Mouse (Mus musculus): ENCODE measurements around the gene Plcb3. TPM values are rescaled to one million over a fixed set of nuclear protein-coding genes. Genes with fewer than 3 reads are reported as not detected.

Plcb3 gene
- 22.7 and 25.0 TPM in 2 replicates for polyA plus RNA-seq (2014; fragmentation: Nextera tagmentation; extraction: Ambion mirVana)

DNA sequence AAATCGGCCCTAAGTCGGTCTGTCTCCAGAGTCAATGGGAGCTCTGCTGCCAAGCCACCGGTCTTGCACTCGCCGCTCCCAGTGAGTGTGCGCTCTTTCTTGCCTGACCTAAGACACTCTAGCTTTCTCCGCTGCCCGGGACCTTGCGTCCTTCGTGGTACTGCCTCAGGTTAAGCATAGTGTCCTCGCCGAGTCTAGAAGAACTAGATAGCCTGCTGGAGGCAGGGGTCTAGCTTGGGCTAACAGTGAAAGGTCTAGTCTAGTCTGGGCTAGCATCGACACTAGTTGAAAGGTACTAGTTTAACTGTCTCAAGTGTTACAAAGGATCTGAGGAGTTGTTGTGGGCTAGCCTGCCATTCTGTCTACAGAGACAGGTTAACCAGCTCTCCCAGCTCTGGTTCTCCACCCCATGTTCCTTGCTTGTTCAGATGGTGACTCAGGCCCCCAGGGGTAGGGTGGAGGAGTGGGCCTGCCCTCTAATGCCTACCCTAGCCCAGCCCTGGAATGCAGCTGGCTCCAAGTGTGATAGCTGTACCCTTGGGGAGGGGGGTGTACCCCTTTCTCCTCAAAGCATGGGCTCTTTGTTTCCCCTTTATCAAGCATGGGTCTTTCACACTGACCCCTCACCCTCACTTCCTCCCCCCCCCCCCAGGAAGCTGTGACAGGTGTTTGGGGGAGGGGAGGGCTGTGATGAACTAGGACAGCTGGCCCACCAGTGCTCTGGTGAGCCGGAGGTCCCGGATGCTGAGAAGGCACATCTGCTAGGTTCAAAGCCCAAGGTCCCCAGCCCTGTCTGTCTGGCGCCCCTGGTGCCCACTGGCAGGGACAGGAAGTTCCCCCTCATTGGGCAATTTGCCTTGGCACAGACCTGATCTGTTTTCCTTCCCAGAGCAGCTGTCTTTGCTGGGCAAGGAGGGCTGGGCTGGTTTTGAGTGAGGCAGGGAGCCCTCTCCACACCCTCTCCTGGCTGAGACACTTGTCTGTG lies at the start of gene Plcb3:
Gene Plcb3, minus strand, starts transcription at position 934 of the 985 bp plus-strand sequence.
- ATAC-seq (ENCODE audit: insufficient read depth, low FRiP score, low TSS enrichment), result 0 out of 2 replicates have a peak, but pooled peaks have one; percentile 9
- H3K36me3 ChIP-seq (ENCODE audit: control insufficient read depth, insufficient read depth, low read length), result peaks cover 10% of the 10 kb centered on the region
- peak within 1 kb of the TSS; percentile 79 for H3K4me2 ChIP-seq (ENCODE audit: low read depth)
- H3K4me1 ChIP-seq (ENCODE audit: control insufficient read depth, insufficient read depth, low read length), result peaks cover 28% of the 10 kb centered on the region
- peak within 1 kb of the TSS; percentile 92 for H3K9ac ChIP-seq (ENCODE audit: low read length)
- under 1% methylated on average over 16 of the region's 16 CpGs for WGBS
- H3K27ac ChIP-seq (ENCODE audit: low read depth, low read length), result peak within 1 kb of the TSS; percentile 86
- peak; percentile 81 for DNase-seq (ENCODE audit: low spot score)
- H3K27me3 ChIP-seq (ENCODE audit: control insufficient read depth, insufficient read depth, low read length), result no peaks in the 10 kb centered on the region
- H3K4me3 ChIP-seq (ENCODE audit: low read depth, low read length), result peak within 1 kb of the TSS; percentile 70
- H3K9me3 ChIP-seq (ENCODE audit: control insufficient read depth, low read length), result no peaks in the 10 kb centered on the region

DNA sequence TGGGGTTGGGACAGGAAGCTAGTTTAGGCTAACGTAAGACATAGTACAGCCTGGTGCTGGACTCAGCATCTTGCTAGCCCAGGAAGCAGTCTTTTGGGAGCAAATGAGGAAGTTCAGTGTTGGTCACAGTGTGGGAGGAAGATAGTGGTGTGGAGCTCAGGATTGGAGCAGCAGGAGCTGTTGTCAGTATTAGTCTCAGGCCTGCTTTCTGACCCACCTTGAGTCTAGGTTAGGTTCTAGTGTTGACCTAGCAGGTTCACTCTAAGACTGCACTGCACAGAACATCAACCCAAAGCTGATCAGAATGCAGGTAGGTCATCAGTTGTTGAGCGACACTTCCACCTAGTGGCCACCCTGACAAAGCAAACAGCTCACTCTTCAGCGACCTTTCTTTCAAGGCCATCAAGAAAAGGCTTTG lies 44.0 kb upstream of the Plcb3 start:
- H3K27me3 ChIP-seq (ENCODE audit: control insufficient read depth, insufficient read depth, low read length), result no peaks in the 10 kb centered on the region
- no peak overlapping the region for H3K9ac ChIP-seq (ENCODE audit: low read length)
- no peak overlapping the region for H3K27ac ChIP-seq (ENCODE audit: low read depth, low read length)
- DNase-seq (ENCODE audit: low spot score) (peak; percentile 53), ATAC-seq (ENCODE audit: insufficient read depth, low FRiP score, low TSS enrichment) (no peak)
- no peaks in the 10 kb centered on the region for H3K4me1 ChIP-seq (ENCODE audit: control insufficient read depth, insufficient read depth, low read length)
- H3K4me3 ChIP-seq (ENCODE audit: low read depth, low read length), result no peak overlapping the region
- peaks cover 41% of the 10 kb centered on the region for H3K36me3 ChIP-seq (ENCODE audit: control insufficient read depth, insufficient read depth, low read length)
- H3K9me3 ChIP-seq (ENCODE audit: control insufficient read depth, low read length), result no peaks in the 10 kb centered on the region
- no peak overlapping the region for H3K4me2 ChIP-seq (ENCODE audit: low read depth)
- WGBS, result 51% methylated on average over 3 of the region's 3 CpGs

DNA sequence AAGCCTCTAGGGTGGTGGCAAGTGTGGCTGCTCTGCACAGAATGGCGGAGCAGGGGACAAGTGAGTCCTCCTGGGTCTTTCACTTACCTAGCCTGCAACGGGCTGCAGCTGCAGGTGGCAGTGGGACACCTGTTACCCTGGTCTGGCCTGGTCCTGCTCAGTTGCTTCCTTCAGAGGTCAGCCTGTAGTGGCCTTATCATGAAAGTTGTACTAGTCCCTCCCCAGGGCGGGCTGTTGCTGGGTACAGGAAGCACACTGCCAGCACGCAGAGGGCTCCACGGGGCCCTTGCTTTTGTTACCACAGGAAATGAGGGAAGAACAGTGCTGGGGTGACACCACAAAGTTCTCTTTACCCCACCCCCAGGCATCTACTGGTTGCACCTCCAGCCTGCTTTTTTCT lies 42.9 kb upstream of the Plcb3 start, which contains the start of gene Fermt3:
Gene Fermt3, minus strand, starts transcription at position 279 of the 400 bp plus-strand sequence.
- H3K4me2 ChIP-seq (ENCODE audit: low read depth), result 0 out of 2 replicates have a peak within 1 kb of the TSS, but pooled peaks have one; percentile 2
- ATAC-seq (ENCODE audit: insufficient read depth, low FRiP score, low TSS enrichment) (no peak), DNase-seq (ENCODE audit: low spot score) (no peak)
- H3K36me3 ChIP-seq (ENCODE audit: control insufficient read depth, insufficient read depth, low read length), result peaks cover 33% of the 10 kb centered on the region
- no peak within 1 kb of the TSS for H3K27ac ChIP-seq (ENCODE audit: low read depth, low read length)
- WGBS, result 91% methylated on average over 5 of the region's 5 CpGs
- no peaks in the 10 kb centered on the region for H3K9me3 ChIP-seq (ENCODE audit: control insufficient read depth, low read length)
- no peak within 1 kb of the TSS for H3K9ac ChIP-seq (ENCODE audit: low read length)
- no peaks in the 10 kb centered on the region for H3K27me3 ChIP-seq (ENCODE audit: control insufficient read depth, insufficient read depth, low read length)
- no peaks in the 10 kb centered on the region for H3K4me1 ChIP-seq (ENCODE audit: control insufficient read depth, insufficient read depth, low read length)
- H3K4me3 ChIP-seq (ENCODE audit: low read depth, low read length), result no peak within 1 kb of the TSS

DNA sequence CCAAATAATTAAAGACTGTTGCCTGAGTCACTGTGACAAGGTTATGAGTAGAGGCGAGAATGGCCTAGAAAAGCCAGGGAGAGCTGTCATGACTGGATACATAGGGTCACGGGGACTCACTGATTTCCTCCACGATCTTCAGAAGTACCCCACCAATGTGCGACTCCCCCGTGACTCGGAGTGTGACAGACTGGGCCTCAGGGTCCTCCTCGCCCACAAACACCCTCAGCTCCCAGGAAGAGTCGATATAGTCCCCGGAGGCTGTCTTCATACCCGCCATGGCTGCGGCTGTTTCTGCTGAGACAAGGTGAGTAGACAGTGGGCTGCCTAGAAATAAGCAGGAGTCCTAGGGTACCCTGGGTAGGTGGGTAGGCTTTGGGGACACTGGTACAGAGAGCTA lies 42.3 kb upstream of the Plcb3 start:
- H3K27ac ChIP-seq (ENCODE audit: low read depth, low read length), result no peak overlapping the region
- H3K4me1 ChIP-seq (ENCODE audit: control insufficient read depth, insufficient read depth, low read length), result no peaks in the 10 kb centered on the region
- H3K4me3 ChIP-seq (ENCODE audit: low read depth, low read length), result no peak overlapping the region
- H3K9ac ChIP-seq (ENCODE audit: low read length), result no peak overlapping the region
- H3K36me3 ChIP-seq (ENCODE audit: control insufficient read depth, insufficient read depth, low read length), result peaks cover 33% of the 10 kb centered on the region
- WGBS, result 92% methylated on average over 11 of the region's 11 CpGs
- 0 out of 2 replicates have a peak overlapping the region, but pooled peaks have one; percentile 2 for H3K4me2 ChIP-seq (ENCODE audit: low read depth)
- H3K9me3 ChIP-seq (ENCODE audit: control insufficient read depth, low read length), result no peaks in the 10 kb centered on the region
- H3K27me3 ChIP-seq (ENCODE audit: control insufficient read depth, insufficient read depth, low read length), result no peaks in the 10 kb centered on the region
- DNase-seq (ENCODE audit: low spot score) (no peak), ATAC-seq (ENCODE audit: insufficient read depth, low FRiP score, low TSS enrichment) (no peak)

DNA sequence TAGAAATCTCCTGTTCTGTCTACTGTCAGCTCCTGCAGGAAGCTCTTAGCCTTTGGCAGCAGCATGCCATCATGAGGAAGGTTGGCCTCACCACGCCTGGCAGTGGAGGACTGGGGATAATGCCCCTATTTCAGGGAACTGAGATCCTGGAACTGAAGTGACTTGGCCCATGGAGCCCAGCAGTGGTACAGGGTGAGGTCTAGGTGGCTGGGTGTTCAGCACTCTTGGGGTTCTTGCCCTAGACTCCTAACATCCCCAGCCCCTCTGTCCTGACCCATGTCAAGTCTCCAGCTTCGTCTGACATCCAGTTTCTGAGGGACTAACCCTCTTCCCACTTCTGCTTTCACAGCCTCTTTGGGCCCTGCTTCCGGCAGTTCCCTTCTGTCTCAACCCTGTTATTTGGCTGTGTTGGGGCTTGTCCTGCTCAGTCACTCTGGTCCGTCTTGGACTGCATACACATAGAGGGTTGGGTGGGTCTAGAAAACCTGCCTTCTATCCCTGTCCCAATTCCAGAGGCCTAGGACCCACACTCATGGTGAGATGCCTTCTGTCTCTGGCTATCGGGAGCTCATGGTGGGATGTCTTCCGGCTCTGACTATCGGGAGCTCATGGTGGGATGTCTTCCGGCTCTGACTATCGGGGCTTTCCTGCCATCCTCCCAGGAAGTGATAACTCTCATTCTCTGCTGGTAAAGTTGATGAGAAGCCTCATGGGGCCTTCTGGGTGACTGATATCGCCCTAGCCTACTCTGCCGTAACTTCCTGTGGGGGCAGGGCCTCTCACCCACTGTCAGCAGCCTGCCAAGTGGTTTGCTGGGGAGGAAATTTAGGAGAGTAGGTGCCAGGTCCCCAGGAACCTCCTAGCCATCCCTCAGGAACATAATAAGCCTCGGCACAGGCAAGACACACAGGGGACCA lies 41.5 kb upstream of the Plcb3 start:
- H3K27me3 ChIP-seq (ENCODE audit: control insufficient read depth, insufficient read depth, low read length), result no peaks in the 10 kb centered on the region
- H3K27ac ChIP-seq (ENCODE audit: low read depth, low read length), result no peak overlapping the region
- WGBS, result 85% methylated on average over 12 of the region's 12 CpGs
- H3K4me1 ChIP-seq (ENCODE audit: control insufficient read depth, insufficient read depth, low read length), result no peaks in the 10 kb centered on the region
- DNase-seq (ENCODE audit: low spot score) (no peak), ATAC-seq (ENCODE audit: insufficient read depth, low FRiP score, low TSS enrichment) (no peak)
- no peak overlapping the region for H3K9ac ChIP-seq (ENCODE audit: low read length)
- no peaks in the 10 kb centered on the region for H3K9me3 ChIP-seq (ENCODE audit: control insufficient read depth, low read length)
- H3K4me2 ChIP-seq (ENCODE audit: low read depth), result no peak overlapping the region
- H3K4me3 ChIP-seq (ENCODE audit: low read depth, low read length), result no peak overlapping the region
- peaks cover 29% of the 10 kb centered on the region for H3K36me3 ChIP-seq (ENCODE audit: control insufficient read depth, insufficient read depth, low read length)

DNA sequence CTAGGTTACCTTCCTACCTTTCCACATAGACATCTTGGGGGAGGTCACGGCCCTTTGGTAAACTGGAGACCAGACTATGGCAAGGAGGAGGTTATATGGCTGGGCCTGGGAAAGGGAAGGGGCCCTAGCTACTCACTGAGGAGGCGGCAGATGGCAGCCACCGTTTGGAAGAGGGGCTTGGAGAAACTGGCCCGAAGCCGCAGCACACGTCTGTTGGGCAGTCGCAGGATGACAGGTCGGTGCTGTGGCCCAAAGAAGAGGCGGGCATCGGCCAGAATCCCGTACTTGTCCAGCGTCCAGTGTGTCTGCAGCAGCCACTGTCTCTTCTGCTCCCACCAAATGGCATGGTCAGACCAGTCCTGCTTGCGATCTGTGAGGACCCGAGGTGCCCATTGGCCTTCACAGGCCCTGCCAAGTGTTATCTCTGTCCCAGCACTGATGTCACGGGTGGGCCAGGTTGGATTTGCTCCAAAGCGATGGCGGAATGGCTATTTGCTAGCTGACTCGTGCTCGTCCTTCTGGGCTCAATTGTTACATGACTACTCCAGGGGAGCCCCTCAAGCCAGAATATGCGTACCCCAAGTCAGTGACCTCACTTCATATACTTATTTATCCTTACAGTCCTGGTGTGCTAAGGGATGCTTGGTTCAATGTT lies 38.3 kb upstream of the Plcb3 start:
- Histone ChIP-seq H3K4me2 (ENCODE audit: low read depth) (no peak overlapping the region), H3K27me3 (ENCODE audit: control insufficient read depth, insufficient read depth, low read length) (no peaks in the 10 kb centered on the region), H3K9me3 (ENCODE audit: control insufficient read depth, low read length) (no peaks in the 10 kb centered on the region), H3K36me3 (ENCODE audit: control insufficient read depth, insufficient read depth, low read length) (peaks cover 5% of the 10 kb centered on the region), H3K27ac (ENCODE audit: low read depth, low read length) (no peak overlapping the region), H3K4me1 (ENCODE audit: control insufficient read depth, insufficient read depth, low read length) (no peaks in the 10 kb centered on the region), H3K4me3 (ENCODE audit: low read depth, low read length) (no peak overlapping the region), H3K9ac (ENCODE audit: low read length) (no peak overlapping the region)
- WGBS, result 90% methylated on average over 20 of the region's 20 CpGs
- ATAC-seq (ENCODE audit: insufficient read depth, low FRiP score, low TSS enrichment) (no peak), DNase-seq (ENCODE audit: low spot score) (no peak)

DNA sequence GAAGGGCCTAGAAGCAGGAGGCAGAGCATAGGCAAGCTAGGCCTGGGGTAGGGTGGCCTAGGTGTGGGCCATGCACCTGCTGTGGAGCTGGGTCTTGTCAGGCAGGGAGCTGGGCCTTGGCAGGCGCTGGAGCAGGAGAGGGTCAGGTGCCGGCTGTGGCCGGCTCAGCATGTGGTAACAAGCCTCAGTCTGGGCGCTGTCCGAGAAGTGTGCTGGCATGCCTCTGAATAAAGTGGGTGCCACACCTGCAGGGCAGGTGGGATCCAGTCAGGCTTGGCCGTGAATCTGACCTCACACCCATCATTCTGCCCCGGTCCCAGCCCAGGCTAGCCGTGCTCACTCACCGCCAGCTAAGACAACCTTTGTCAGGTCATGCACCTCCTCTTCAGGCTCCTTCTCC lies 37.7 kb upstream of the Plcb3 start:
- Histone ChIP-seq H3K4me1 (ENCODE audit: control insufficient read depth, insufficient read depth, low read length) (no peaks in the 10 kb centered on the region), H3K4me2 (ENCODE audit: low read depth) (no peak overlapping the region), H3K4me3 (ENCODE audit: low read depth, low read length) (no peak overlapping the region), H3K9me3 (ENCODE audit: control insufficient read depth, low read length) (no peaks in the 10 kb centered on the region), H3K36me3 (ENCODE audit: control insufficient read depth, insufficient read depth, low read length) (peaks cover 4% of the 10 kb centered on the region), H3K27me3 (ENCODE audit: control insufficient read depth, insufficient read depth, low read length) (no peaks in the 10 kb centered on the region), H3K9ac (ENCODE audit: low read length) (no peak overlapping the region), H3K27ac (ENCODE audit: low read depth, low read length) (no peak overlapping the region)
- ATAC-seq (ENCODE audit: insufficient read depth, low FRiP score, low TSS enrichment) (no peak), DNase-seq (ENCODE audit: low spot score) (no peak)
- 85% methylated on average over 9 of the region's 9 CpGs for WGBS

DNA sequence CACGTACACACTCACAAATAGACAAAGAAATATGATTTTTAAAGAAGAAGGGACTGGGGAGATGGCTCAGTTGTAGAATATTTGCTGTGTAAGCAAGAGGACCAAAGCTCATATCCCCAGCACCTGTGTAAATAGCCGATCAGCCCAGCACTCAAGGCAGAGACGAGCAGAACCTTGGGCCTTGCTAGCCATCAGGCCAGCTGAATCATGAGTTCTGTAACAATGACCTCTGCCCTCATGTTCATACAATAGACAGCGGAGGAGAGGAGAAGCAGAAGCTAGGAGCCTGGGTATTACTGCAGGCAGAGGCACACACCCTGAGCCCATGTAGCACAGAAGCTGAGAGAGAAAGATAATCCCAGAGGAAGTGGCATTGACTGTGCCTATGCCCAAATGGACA lies 36.2 kb upstream of the Plcb3 start:
- Histone ChIP-seq H3K4me3 (ENCODE audit: low read depth, low read length) (no peak overlapping the region), H3K4me2 (ENCODE audit: low read depth) (no peak overlapping the region), H3K4me1 (ENCODE audit: control insufficient read depth, insufficient read depth, low read length) (no peaks in the 10 kb centered on the region), H3K36me3 (ENCODE audit: control insufficient read depth, insufficient read depth, low read length) (peaks cover 2% of the 10 kb centered on the region), H3K9ac (ENCODE audit: low read length) (no peak overlapping the region), H3K27ac (ENCODE audit: low read depth, low read length) (no peak overlapping the region), H3K9me3 (ENCODE audit: control insufficient read depth, low read length) (no peaks in the 10 kb centered on the region), H3K27me3 (ENCODE audit: control insufficient read depth, insufficient read depth, low read length) (no peaks in the 10 kb centered on the region)
- WGBS, result 65% methylated on average over 4 of the region's 4 CpGs
- ATAC-seq (ENCODE audit: insufficient read depth, low FRiP score, low TSS enrichment) (no peak), DNase-seq (ENCODE audit: low spot score) (no peak)

Measured in neural tube, embryonic 11.5 days (tissue).